Mouse (Mus musculus) spleen, postnatal 14 days (tissue): ENCODE measurements at regions not wholly inside any gene's neighbourhood (a gene's known extent, or its start where the extent isn't known, plus 50 kb on each side); places are given as distances from the start of the nearest gene placed in this dataset.

Source experiments
- DNase-seq, 2 experiments: peaks; one replicate each; pipeline ENCODE4 v3.0.0; 2021 to 2022; ENCODE audit warnings: low spot score in 2 of 2

GRCm38 (mm10) chr6:107350503-107350902 lies 179.1 kb upstream of the Lrrn1 start:
- no peak for DNase-seq

GRCm38 (mm10) chr6:107375274-107375673 lies 154.3 kb upstream of the Lrrn1 start:
- DNase-seq, result no peak

- DNase-seq, result no peak
Observed at GRCm38 (mm10) chr6:107378489-107378888, 151.1 kb upstream of the Lrrn1 start.

DNA sequence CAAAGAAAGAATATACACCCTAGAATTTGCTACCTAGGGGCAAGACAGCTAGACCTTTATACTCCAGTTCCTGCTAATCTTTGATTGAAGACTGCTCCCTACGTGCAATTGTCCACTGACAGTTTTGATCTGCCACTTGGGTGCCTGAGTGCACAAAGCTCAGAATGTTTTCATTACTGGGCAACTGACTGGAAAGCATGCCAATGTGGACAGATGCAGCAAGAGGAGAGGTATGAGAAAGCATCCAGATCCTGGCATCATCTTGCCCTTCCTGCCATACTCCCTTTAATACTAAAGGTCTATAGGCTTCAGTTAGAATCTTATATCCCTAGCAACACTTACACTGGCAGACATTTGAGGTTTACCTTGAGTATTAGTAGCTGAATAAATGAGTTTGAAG lies 148.9 kb upstream of the Lrrn1 start:
- DNase-seq, result no peak

- no peak for DNase-seq
Observed at GRCm38 (mm10) chr6:107386094-107386678, 143.4 kb upstream of the Lrrn1 start.

DNA sequence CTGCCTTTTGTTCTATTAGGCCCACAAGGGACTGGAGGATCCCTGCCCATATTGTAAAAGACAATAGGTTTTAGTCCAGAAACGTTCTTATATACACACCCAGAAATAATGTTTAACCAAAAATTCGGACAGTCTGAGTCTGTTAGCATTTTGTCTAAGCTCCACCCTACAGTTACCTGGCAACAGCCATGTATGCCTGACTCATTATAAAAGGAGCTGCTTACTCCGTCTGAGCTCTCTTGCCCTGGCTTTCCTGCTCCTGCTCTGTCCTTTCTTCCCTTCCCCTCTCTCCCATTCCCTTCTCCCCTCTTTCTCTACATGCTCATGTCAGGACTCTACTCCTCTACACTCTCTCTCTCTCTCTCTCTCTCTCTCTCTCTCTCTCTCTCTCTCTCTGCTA lies 139.7 kb upstream of the Lrrn1 start:
- DNase-seq, result no peak

GRCm38 (mm10) chr6:107394611-107395010 lies 135.0 kb upstream of the Lrrn1 start:
- DNase-seq, result no peak

- DNase-seq, result no peak
Observed at GRCm38 (mm10) chr6:107415766-107416165, 113.8 kb upstream of the Lrrn1 start.

GRCm38 (mm10) chr6:107422091-107422490 lies 107.5 kb upstream of the Lrrn1 start:
- no peak for DNase-seq

GRCm38 (mm10) chr6:107426529-107426928 lies 103.0 kb upstream of the Lrrn1 start:
- no peak for DNase-seq

DNA sequence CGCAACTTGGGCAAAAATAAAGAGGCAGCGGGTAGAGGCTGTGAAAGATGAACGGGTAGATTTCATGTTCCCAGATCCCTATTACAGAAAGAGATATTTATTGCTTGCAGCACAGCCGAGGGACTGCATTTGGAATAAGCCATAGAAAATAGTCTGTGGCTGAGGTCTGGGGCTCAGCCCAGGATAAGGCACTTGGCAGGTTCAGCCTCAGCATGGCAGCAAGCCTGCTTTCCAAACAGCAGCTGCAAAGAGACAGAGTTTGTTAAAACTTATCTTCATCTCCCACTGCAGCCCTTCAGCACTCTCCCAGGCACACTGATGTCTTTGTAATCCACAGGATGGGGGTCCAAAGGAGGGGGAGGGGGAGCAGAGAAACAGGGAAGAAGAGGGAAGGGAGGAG lies 98.5 kb upstream of the Lrrn1 start:
- DNase-seq, result no peak

DNA sequence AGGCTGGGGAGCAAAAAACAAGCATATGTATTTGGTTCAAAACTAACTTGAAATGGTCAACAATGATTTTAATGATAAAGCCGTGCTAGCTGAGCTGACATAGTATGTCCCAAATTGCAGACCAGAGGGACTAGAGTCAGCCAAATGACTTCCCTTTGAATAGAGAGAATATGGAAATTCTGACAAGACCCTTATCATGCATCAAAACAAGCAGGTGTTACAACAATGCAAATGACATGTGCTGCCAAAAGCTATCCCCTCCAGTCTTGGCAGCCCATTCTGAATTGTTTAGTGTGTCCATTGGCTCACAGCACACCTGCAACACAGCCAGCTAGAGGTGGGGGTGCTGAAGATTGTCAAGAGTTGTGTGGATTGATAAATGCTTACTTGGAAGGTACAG lies 87.5 kb upstream of the Lrrn1 start:
- DNase-seq, result no peak

DNA sequence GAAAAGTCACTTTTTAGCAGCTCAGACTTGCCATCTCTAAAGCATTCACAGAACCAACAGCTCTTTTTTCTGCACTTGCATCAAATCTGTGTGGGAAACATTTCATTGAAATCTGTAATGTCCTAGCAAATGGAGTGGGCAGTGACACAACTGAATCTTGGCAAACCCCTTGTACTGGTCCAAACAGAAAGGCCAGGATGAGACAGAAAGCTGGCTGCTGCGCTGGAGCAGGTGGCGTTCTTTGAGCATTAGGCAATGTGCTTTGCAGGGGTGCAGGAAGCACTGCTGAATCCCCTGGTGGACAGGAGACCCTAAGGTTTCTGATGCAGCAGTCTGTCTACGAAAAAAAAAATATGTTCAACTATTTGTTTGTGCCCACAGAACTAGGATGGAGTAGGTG lies 85.2 kb upstream of the Lrrn1 start:
- DNase-seq, result no peak

DNA sequence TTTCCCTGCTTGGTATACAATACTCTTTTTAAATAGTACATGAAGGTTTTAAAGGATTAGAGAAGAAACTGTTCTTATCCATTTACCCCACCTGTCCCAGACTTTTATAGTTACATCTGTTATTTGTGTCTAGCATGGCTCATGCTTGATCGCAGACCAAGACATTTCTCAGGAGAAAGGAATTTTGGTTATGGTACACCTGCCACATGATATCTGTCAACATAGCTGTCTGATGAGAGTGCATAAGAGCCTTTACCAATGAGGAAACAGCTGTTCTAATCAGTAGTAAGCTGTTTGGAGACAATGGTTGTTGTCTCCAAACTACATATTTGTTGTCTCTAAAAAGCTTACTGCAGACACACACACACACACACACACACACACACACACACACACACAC lies 70.3 kb upstream of the Lrrn1 start:
- no peak for DNase-seq

- DNase-seq, result no peak
Observed at GRCm38 (mm10) chr6:107462440-107462839, 67.1 kb upstream of the Lrrn1 start.

DNA sequence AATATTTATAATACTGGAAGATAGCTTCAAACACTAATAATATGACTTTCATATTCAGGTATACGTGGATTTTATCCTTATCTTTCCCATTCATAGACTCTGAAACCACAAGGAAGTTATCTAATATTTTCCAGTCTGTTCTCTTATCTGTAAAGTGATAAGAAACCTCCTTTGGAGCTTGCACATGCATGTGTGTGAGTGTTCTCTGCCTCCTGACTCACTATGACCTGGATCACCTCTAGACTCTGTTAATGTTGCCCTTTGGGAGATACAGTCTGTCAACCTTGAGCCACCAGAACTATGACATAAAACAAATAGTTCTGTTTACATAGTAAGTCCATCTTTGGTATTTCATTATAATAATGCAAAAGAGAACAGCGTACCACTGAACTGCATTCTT lies 56.2 kb upstream of the Lrrn1 start:
- no peak for DNase-seq

DNA sequence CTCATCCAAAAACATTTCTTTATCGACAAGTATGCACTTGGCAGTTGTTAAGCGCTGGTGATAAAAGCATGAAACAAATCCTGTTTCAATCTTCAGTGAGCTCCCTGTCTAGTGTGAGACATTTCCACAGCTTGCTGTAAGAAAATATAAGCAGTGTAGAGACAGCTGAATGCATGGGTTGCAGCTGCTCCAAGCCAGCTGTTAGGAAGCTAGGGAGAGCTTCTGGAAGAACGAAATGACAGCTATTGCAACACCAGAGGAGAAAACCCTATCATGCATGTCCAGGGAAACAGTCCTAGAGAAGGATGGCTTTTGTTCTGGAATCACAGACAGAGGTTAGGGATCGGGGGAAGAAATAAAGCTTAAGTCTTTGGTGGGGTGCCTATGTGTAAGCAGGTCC lies 55.4 kb upstream of the Lrrn1 start:
- no peak for DNase-seq
